Mouse (Mus musculus): Measurements from ENCODE around the gene Krtap19-2. TPM values are rescaled to one million over a fixed set of nuclear protein-coding genes. Genes with fewer than 3 reads are reported as not detected.

The Krtap19-2 gene
- not detected for total RNA-seq (2021)

DNA sequence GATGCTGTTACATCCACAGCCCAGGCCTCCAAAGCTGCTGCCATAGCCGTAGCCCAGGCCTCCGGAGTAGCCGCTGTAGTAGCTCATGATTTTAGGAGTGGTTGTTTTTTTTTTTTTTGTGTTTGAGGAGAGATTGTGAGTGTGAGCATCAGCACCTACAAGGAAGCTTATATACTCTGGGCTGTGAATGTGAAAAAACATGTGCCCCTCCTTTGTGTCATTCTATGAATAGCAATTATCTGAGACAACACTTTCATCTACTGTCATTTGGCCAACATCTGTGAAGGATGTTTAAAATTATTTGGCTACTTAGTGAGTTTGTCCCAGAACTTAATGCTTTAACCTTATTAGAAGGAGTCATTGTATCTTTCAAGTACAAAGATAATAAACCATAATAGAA lies at the start of gene Krtap19-2:
Gene Krtap19-2, minus strand, starts transcription at position 101 of the 400 bp plus-strand sequence.
- DNase-seq (ENCODE audit: low spot score) = no peak
- intact Hi-C loops (cut with DNase I) = no loop called here

DNA sequence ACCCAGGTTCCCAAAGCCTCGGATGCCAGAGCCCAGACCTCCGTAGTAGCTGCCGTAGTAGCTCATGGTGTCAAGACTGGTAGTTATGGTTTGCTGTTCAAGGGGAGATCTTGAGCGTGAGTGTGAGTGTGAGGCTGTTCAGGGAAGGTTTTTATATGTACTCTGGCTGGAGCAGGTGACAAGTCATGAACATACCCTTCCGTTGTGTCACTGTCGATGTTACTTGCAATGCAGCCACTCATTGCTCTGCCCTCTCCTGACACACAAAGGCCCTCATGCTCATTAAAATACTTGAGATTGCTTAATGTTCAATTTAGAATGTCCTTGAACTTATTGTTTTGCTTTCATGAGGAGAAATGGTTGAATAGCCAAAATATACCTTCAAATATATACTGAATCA lies 22.3 kb upstream of the Krtap19-2 start, which contains the start of gene Krtap19-5:
Gene Krtap19-5, minus strand, starts transcription at position 101 of the 400 bp plus-strand sequence.
- intact Hi-C loops (cut with DNase I) = no loop called here
- DNase-seq (ENCODE audit: low spot score) = no peak

DNA sequence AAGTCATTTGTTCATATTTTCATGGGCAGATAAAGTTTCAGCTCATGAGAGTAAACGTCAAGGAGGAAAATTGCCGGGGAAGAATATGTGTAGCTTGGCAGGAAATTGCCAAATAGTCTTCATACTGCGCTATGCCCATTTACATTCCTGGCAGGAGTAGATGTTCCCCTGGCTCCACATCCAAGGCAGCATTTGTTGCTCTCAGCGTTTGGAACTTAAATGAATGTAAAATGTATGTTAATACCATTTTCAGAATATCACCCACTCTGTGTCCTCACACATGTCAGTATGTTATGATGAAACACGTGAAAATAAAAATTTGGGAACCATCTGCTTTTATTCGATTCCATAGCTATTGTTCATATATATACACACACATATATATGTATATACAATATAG lies 12.8 kb upstream of the Krtap19-2 start:
- DNase-seq (ENCODE audit: low spot score) = no peak
- intact Hi-C loops (cut with DNase I) = no loop called here

DNA sequence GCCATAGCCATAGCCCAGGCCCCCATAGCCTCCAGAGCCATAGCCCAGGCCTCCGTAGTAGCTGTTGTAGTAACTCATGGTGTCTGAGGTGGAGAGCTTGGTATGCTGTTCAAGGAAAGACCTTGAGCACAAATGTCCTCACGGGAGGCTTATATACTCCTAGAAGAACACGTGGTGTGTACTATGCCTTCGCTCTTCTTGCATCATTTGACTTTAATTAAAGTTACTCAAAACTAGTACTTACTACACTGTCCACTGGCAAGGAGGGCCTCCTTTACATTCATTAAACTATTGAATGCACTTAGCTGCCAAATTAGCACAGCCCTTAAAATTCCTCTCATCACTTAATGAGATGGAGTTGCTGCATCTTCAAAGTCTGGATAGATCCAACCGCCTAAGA lies 10.9 kb upstream of the Krtap19-2 start, which contains the start of gene Krtap19-4:
Gene Krtap19-4, minus strand, starts transcription at position 101 of the 400 bp plus-strand sequence.
- DNase-seq (ENCODE audit: low spot score) = no peak
- intact Hi-C loops (cut with DNase I) = no loop called here

DNA sequence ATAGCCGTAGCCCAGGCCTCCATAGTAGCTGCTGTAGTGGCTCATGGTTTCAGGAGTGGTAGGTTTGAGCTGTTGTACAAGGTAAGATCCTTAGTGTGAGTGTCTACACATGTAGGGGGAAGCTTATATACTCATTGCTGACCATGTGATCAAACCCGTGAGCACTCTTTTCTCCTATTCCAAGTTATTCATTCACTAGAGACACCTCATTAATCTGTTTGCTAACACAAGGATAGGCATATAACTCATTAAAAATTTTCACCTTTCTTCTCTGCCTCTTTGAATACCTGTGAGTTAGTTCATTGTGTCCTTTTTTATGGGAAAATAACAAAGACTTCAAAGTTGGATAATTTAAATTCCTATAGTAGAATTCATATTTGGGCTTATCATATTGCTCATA lies 3.9 kb upstream of the Krtap19-2 start, which contains the start of gene Krtap19-3:
Gene Krtap19-3, minus strand, starts transcription at position 101 of the 400 bp plus-strand sequence.
- intact Hi-C loops (cut with DNase I) = no loop called here
- no peak for DNase-seq (ENCODE audit: low spot score)

DNA sequence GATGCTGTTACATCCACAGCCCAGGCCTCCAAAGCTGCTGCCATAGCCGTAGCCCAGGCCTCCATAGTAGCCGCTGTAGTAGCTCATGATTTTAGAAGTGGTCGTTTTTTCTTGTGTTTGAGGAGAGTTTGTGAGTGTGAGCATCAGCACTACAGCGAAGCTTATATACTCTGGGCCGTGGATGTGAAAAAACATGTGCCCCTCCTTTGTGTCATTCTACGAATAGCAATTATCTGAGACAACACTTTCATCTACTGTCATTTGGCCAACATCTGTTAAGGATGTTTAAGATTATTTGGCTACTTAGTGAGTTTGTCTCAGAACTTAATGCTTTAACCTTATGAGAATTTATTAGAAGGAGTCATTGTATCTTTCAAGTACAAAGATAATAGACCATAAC lies 4.8 kb downstream of the Krtap19-2 start, which contains the start of gene Krtap19-1:
Gene Krtap19-1, minus strand, starts transcription at position 101 of the 400 bp plus-strand sequence.
- intact Hi-C loops (cut with DNase I) = no loop called here
- no peak for DNase-seq (ENCODE audit: low spot score)

DNA sequence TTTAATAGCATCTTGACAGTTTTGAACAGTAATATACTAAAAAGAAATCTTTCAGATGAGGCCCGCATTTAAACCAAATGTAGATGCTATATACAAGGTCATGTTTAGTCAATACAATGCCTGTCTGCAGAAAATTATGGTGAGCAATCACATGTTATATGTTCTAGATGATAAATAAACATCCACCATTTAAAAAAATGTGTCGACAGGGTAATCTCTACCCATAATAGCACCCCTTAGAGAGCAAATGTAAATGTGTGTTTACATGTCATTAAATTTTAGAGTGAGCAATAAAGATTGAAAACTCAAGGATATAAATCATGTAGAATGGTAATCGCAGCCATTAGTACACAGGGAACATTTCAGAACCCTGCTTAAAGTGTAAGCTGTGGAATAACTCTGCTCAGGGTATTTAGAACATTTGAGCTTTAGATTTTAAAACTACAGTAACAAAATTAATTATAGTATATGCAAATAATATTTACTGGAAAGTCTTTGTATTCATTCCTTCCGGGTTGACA lies 9.1 kb downstream of the Krtap19-2 start:
- no peak for DNase-seq (ENCODE audit: low spot score)
- intact Hi-C loops (cut with DNase I) = no loop called here

DNA sequence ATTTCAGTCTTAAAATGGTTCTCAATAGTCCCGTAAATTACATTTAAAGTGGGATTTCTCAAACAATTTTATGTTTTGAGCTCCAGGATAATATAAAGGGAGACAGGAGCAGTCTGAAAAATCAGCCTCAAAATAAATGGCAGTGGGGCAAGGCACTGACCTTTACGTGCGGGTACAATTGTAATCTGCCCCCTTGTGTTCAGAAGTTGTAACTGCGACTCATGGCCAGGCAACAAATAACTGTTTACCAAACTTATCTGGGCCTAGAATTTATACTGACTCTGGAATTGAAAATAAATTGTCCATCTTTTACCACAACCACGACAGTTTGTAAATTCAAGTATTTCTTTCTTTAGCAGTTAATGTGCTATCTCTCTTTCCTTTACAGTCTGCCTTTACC lies 22.6 kb downstream of the Krtap19-2 start:
- intact Hi-C loops (cut with DNase I) = no loop called here
- DNase-seq (ENCODE audit: low spot score) = no peak

DNA sequence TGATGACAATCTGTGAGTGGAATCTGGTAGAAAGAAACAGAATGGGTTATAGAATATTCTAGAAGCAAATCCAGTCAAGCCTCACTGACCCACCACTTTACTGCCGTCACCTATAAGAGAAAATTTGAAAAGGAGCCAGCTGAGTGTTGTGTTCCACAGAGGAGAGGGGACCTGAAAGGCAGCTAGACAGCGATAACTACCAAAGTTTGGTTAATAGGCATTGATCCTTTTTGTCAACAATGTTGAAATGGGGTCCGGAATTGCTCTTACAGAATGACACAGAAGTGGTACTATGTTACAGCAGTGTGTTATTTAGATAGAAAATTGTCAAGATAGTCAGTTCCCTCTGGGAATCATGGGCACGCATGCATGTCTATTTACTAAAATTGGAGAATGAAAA lies 25.5 kb downstream of the Krtap19-2 start:
- no peak for DNase-seq (ENCODE audit: low spot score)
- intact Hi-C loops (cut with DNase I) = no loop called here

DNA sequence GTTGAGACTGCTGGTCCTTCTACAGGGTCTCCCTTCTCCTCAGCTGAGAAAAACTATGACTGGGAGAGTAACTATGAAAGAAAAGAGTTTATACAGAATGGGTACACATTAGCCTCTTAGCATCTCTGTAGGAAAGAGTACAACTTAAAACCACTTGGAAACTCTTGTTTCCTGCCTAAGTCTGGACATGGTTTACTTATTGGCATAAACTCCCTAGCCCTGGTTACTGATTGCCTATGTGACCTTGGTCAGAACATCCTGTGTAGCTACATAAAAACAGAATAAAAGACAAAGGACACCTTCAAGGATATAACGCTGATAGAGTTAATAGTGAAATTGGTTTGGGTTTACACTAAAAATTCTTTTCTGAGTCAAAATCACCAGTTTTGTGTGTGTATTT lies 26.7 kb downstream of the Krtap19-2 start:
- DNase-seq (ENCODE audit: low spot score) = no peak
- intact Hi-C loops (cut with DNase I) = no loop called here

DNA sequence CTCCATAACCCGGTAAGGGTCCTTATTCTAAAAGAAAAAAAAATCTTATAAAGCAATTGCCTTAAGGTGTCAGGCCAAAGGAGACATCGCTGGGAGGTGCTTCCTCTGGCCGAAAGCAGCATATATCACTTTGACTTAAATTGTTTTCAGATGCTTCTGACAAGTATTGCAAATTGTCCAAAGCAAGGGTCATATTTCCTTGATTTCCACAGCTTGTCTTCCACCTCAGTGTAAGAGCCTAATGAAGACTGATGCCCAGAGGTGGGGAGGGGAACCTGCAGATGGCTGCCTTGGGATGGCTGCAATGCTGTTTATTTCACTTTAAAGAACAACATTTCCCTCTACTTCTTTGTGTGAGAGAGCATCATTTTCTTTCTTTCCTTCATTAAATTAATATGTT lies 47.1 kb downstream of the Krtap19-2 start:
- DNase-seq (ENCODE audit: low spot score) = no peak
- intact Hi-C loops (cut with DNase I) = no loop called here

DNA sequence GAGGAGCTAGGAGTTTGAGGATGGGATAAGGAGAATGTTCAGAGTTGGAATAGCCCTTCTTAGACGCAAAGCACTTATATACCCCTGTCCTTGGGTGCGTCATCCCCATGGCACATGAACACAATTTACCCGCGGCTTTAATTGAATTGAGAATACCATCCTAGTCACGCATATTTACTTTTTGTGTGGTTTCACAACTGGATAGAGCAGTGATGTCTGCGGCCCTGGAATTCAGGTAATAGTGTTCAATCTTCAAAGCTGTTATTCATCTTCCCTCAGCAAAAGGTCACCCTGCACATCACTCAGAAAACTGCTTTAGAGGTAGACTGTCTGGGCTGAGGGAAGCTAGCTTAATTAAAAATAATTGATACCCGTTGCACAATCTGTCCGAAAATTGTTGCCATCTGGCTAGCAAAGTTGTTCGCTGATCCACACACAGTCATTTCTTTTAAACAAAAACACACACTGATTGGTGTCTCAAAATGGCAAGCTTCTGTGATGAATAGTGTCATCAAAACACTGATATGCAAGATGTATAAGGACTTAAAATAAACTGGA lies 47.9 kb downstream of the Krtap19-2 start, which contains the start of gene Krtap14:
Gene Krtap14, minus strand, starts transcription at position 51 of the 558 bp plus-strand sequence.
- intact Hi-C loops (cut with DNase I) = no loop called here

DNA sequence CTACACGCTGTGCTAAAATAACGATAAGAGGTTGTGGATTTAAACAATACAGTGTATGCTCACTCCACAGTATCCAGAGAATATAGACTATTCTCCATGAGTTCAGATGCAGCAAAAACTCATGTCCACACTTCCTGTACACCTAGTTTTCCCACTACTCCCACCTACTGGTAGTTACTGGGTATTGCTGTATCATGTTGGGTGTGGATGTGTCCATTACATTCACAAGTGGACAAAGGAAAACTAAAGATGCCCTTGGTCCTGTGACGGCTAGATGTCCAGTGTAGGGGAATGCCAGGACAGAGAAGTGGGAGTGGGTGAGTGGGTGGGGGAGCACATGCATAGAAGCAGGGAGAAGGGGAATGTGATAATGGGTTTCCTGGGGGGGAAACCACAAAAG lies 50.3 kb downstream of the Krtap19-2 start:
- intact Hi-C loops (cut with DNase I) = no loop called here
- DNase-seq (ENCODE audit: low spot score) = no peak

More for the DNA sequence above, 47.9 kb downstream of the Krtap19-2 start, which contains the start of gene Krtap14:
- DNase-seq (ENCODE audit: low spot score) = no peak

Other genes starting within 250 kb of the Krtap19-2 start
- gene 2310079G19Rik, start 246.6 kb downstream of the Krtap19-2 start, total RNA-seq (2021) = not detected
- gene Krtap26-1, start 226.5 kb downstream of the Krtap19-2 start, total RNA-seq (2021) = not detected
- gene Krtap27-1, start 202.6 kb downstream of the Krtap19-2 start, total RNA-seq (2021) = not detected
- not detected for gene 2310061N02Rik, start 166.3 kb downstream of the Krtap19-2 start, total RNA-seq (2021)
- gene Krtap13-1, start 145.4 kb downstream of the Krtap19-2 start, total RNA-seq (2021) = not detected
- not detected for gene Krtap13, start 122.6 kb downstream of the Krtap19-2 start, total RNA-seq (2021)
- gene 2310034C09Rik, start 115.4 kb downstream of the Krtap19-2 start, total RNA-seq (2021) = not detected
- not detected for gene 2310057N15Rik, start 100.1 kb downstream of the Krtap19-2 start, total RNA-seq (2021)
- not detected for gene Gm5965, start 96.4 kb downstream of the Krtap19-2 start, total RNA-seq (2021)
- gene Gm20741, start 62.0 kb downstream of the Krtap19-2 start, total RNA-seq (2021) = not detected
- not detected for gene Krtap15, start 54.1 kb downstream of the Krtap19-2 start, total RNA-seq (2021)
- not detected for gene Krtap14, start 48.1 kb downstream of the Krtap19-2 start, total RNA-seq (2021)
- gene Krtap19-1, start 4.9 kb downstream of the Krtap19-2 start, total RNA-seq (2021) = not detected
- not detected for gene Krtap19-3, start 3.8 kb upstream of the Krtap19-2 start, total RNA-seq (2021)
- not detected for gene Krtap19-4, start 10.8 kb upstream of the Krtap19-2 start, total RNA-seq (2021)
- not detected for gene Krtap19-5, start 22.2 kb upstream of the Krtap19-2 start, total RNA-seq (2021)
- gene Krtap19-9b, start 58.0 kb upstream of the Krtap19-2 start, total RNA-seq (2021) = not detected
- not detected for gene Krtap16-3, start 88.6 kb upstream of the Krtap19-2 start, total RNA-seq (2021)
- gene Krtap22-2, start 136.5 kb upstream of the Krtap19-2 start, total RNA-seq (2021) = not detected
- not detected for gene Gm10229, start 141.0 kb upstream of the Krtap19-2 start, total RNA-seq (2021)
- not detected for gene Krtap6-1, start 157.4 kb upstream of the Krtap19-2 start, total RNA-seq (2021)
- not detected for gene Gm10228, start 167.2 kb upstream of the Krtap19-2 start, total RNA-seq (2021)
- not detected for gene Krtap6-5, start 173.6 kb upstream of the Krtap19-2 start, total RNA-seq (2021)
- gene 1110025L11Rik, start 189.7 kb upstream of the Krtap19-2 start, total RNA-seq (2021) = not detected
- not detected for gene Krtap6-3, start 209.7 kb upstream of the Krtap19-2 start, total RNA-seq (2021)

All from heart, postnatal 25 days (tissue).